18 mouse cellular contexts compared by ENCODE assay signal in genomic region chr1:129208806-129209205, GRCm38 (mm10).
DNase-seq lines count a peak whose midpoint lies in the region; ATAC-seq and TF ChIP-seq lines count a peak whose summit lies in the region.
"Had no signal": no experiment of that assay in that cellular context is flagged by ENCODE, and none has a peak within 500 bp of the region (broad histone marks: within the 10 kb centered on the region; RNA-seq: fewer than 3 reads in every experiment).

No protein-coding gene starts in this region.

- WGBS in forebrain, embryonic 16.5 days: 29% methylated on average over 1 of the region's 1 CpGs
- 21% methylated on average over 1 of the region's 1 CpGs for WGBS in hindbrain, postnatal 0 days
- 38% methylated on average over 1 of the region's 1 CpGs for WGBS in neural tube, embryonic 14.5 days

- H3K36me3 ChIP-seq in forebrain, embryonic 16.5 days (ENCODE audit: control insufficient read depth, insufficient read depth): no peaks in the 10 kb centered on the region
- H3K36me3 ChIP-seq in hindbrain, postnatal 0 days (ENCODE audit: insufficient read depth, low read length): no peaks in the 10 kb centered on the region
- H3K36me3 ChIP-seq in neural tube, embryonic 14.5 days (ENCODE audit: control insufficient read depth, insufficient read depth, low read length): no peaks in the 10 kb centered on the region
- H3K36me3 ChIP-seq: intestine, embryonic 15.5 days; liver, embryonic 13.5 days had no signal

- H3K9me3 ChIP-seq in forebrain, embryonic 16.5 days (ENCODE audit: control insufficient read depth, low read length): no peaks in the 10 kb centered on the region
- H3K9me3 ChIP-seq in hindbrain, postnatal 0 days (ENCODE audit: low read length): no peaks in the 10 kb centered on the region
- H3K9me3 ChIP-seq in neural tube, embryonic 14.5 days (ENCODE audit: control insufficient read depth, low read length): no peaks in the 10 kb centered on the region
- H3K9me3 ChIP-seq: intestine, embryonic 15.5 days; liver, embryonic 13.5 days had no signal

- DNase-seq in embryo, embryonic 10.5 days (ENCODE audit: low spot score): peak; percentile 18
- no peak for DNase-seq in embryo, embryonic 9.5 days (ENCODE audit: extremely low spot score)
- no peak for DNase-seq in hindbrain, postnatal 0 days (ENCODE audit: low spot score)
- DNase-seq in lung, postnatal 25 days (ENCODE audit: low spot score): no peak
- DNase-seq: adrenal gland, postnatal 25 days; cerebellum, adult 9-10 months; gastrocnemius, postnatal 14 days; heart, postnatal 14 days; liver, embryonic 13.5 days; thymus, postnatal 14 days had no signal

- ATAC-seq in forebrain, embryonic 16.5 days: 0 out of 2 replicates have a peak, but pooled peaks have one; percentile 2
- ATAC-seq in hindbrain, postnatal 0 days: peak; percentile 7; the same call in 1 of the 2 replicates
- ATAC-seq in neural tube, embryonic 14.5 days (ENCODE audit: low read depth): 0 out of 2 replicates have a peak, but pooled peaks have one; percentile 36
- no peak for ATAC-seq in megakaryocyte progenitor cell, adult 5-6 weeks (replicated peaks; ENCODE audit: poor library complexity)
- no peak for ATAC-seq in frontal cortex, adult (ENCODE audit: low TSS enrichment)
- ATAC-seq: intestine, embryonic 15.5 days had no signal

- H3K4me1 ChIP-seq in forebrain, embryonic 16.5 days (replicated peaks; ENCODE audit: control insufficient read depth, insufficient read depth, low read length): peaks cover 12% of the 10 kb centered on the region
- H3K4me1 ChIP-seq in hindbrain, postnatal 0 days (ENCODE audit: insufficient read depth, low read length): no peaks in the 10 kb centered on the region
- no peaks in the 10 kb centered on the region for H3K4me1 ChIP-seq in neural tube, embryonic 14.5 days (ENCODE audit: control insufficient read depth, insufficient read depth, low read length)
- H3K4me1 ChIP-seq: intestine, embryonic 15.5 days; liver, embryonic 13.5 days; megakaryocyte, embryonic 14.5 days had no signal

- peak overlapping the region; percentile 78 for H3K27ac ChIP-seq in forebrain, embryonic 16.5 days (ENCODE audit: low read length)
- peak overlapping the region; percentile 43; the same call in 1 of the 2 replicates for H3K27ac ChIP-seq in hindbrain, postnatal 0 days
- peak overlapping the region; percentile 55; the same call in 1 of the 2 replicates for H3K27ac ChIP-seq in neural tube, embryonic 14.5 days (ENCODE audit: low read depth, low read length)
- H3K27ac ChIP-seq: intestine, embryonic 15.5 days; kidney, postnatal 0 days; liver, embryonic 13.5 days; stomach, postnatal 0 days had no signal

- no peak overlapping the region for H3K9ac ChIP-seq in forebrain, embryonic 16.5 days (replicated peaks; ENCODE audit: low read depth, low read length)
- no peak overlapping the region for H3K9ac ChIP-seq in hindbrain, postnatal 0 days (replicated peaks; ENCODE audit: low read length)
- no peak overlapping the region for H3K9ac ChIP-seq in neural tube, embryonic 14.5 days (replicated peaks; ENCODE audit: low read depth, low read length)
- H3K9ac ChIP-seq: intestine, embryonic 15.5 days; liver, embryonic 13.5 days had no signal

- H3K27me3 ChIP-seq in forebrain, embryonic 16.5 days (replicated peaks; ENCODE audit: control insufficient read depth, insufficient read depth, low read length): no peaks in the 10 kb centered on the region
- H3K27me3 ChIP-seq in hindbrain, postnatal 0 days (ENCODE audit: insufficient read depth, low read length): no peaks in the 10 kb centered on the region
- H3K27me3 ChIP-seq in neural tube, embryonic 14.5 days (ENCODE audit: control insufficient read depth, insufficient read depth, low read length): no peaks in the 10 kb centered on the region
- H3K27me3 ChIP-seq: intestine, embryonic 15.5 days; liver, embryonic 13.5 days; megakaryocyte, embryonic 14.5 days had no signal

- no peak for TF ChIP-seq CTCF in hindbrain, postnatal 0 days (IDR thresholded peaks at IDR 0.05; ENCODE audit: low read depth)

- H3K4me2 ChIP-seq in forebrain, embryonic 16.5 days (ENCODE audit: low read length): no peak overlapping the region
- no peak overlapping the region for H3K4me2 ChIP-seq in hindbrain, postnatal 0 days (ENCODE audit: low read depth, low read length)
- no peak overlapping the region for H3K4me2 ChIP-seq in neural tube, embryonic 14.5 days (ENCODE audit: low read depth, low read length)
- H3K4me2 ChIP-seq: intestine, embryonic 15.5 days; liver, embryonic 13.5 days had no signal

- H3K4me3 ChIP-seq in forebrain, embryonic 16.5 days (replicated peaks; ENCODE audit: low read length): no peak overlapping the region
- no peak overlapping the region for H3K4me3 ChIP-seq in hindbrain, postnatal 0 days (ENCODE audit: low read length)
- H3K4me3 ChIP-seq in neural tube, embryonic 14.5 days (ENCODE audit: low read depth, low read length): no peak overlapping the region
- H3K4me3 ChIP-seq: intestine, embryonic 15.5 days; liver, embryonic 13.5 days; megakaryocyte, embryonic 14.5 days had no signal

Comparison
In these comparisons a context has a peak if more than half of its experiments do, and no peak if none do; other contexts are left out.
1. ATAC-seq: peak in forebrain, embryonic 16.5 days (single experiment), hindbrain, postnatal 0 days (single experiment) and neural tube, embryonic 14.5 days (single experiment); none in megakaryocyte progenitor cell, adult 5-6 weeks (single experiment) and frontal cortex, adult (single experiment).
2. Peak in every context shown above with its lines, with median percentiles within 50 percentile points of each other: H3K27ac ChIP-seq.